Mouse (Mus musculus): Measurements from ENCODE around the gene Smad5.

Gene Smad5

GRCm38 (mm10) chr13:56753192-56753951 is 50.6 kb downstream of the Smad5 start, which contains the start of gene Gm45623:
Gene Gm45623, minus strand, starts transcription at chr13:56753827.
- DNase-seq (ENCODE audit: low read depth, low spot score): no peak

GRCm38 (mm10) chr13:56755871-56756270 is 53.1 kb downstream of the Smad5 start:
- no peak for DNase-seq (ENCODE audit: low read depth, low spot score)

GRCm38 (mm10) chr13:56757201-56757600 is 54.4 kb downstream of the Smad5 start:
- DNase-seq (ENCODE audit: low read depth, low spot score): no peak

GRCm38 (mm10) chr13:56758492-56758891 is 55.7 kb downstream of the Smad5 start:
- peak; percentile 75 for DNase-seq (ENCODE audit: low read depth, low spot score)

GRCm38 (mm10) chr13:56762446-56763229 is 59.8 kb downstream of the Smad5 start:
- no peak for DNase-seq (ENCODE audit: low read depth, low spot score)

GRCm38 (mm10) chr13:56765284-56766032 is 62.6 kb downstream of the Smad5 start:
- no peak for DNase-seq (ENCODE audit: low read depth, low spot score)

- no peak for DNase-seq (ENCODE audit: low read depth, low spot score)
Measured at GRCm38 (mm10) chr13:56766211-56766610, 63.4 kb downstream of the Smad5 start.

- DNase-seq (ENCODE audit: low read depth, low spot score): no peak
Measured at GRCm38 (mm10) chr13:56769431-56769830, 66.6 kb downstream of the Smad5 start.

- no peak for DNase-seq (ENCODE audit: low read depth, low spot score)
Measured at GRCm38 (mm10) chr13:56770136-56770578, 67.3 kb downstream of the Smad5 start.

GRCm38 (mm10) chr13:56770786-56771185 is 68.0 kb downstream of the Smad5 start:
- DNase-seq (ENCODE audit: low read depth, low spot score): no peak

- no peak for DNase-seq (ENCODE audit: low read depth, low spot score)
Measured at GRCm38 (mm10) chr13:56772592-56772991, 69.8 kb downstream of the Smad5 start.

GRCm38 (mm10) chr13:56773262-56773870 is 70.6 kb downstream of the Smad5 start:
- no peak for DNase-seq (ENCODE audit: low read depth, low spot score)

- DNase-seq (ENCODE audit: low read depth, low spot score): no peak
Measured at GRCm38 (mm10) chr13:56774304-56774703, 71.5 kb downstream of the Smad5 start.

- DNase-seq (ENCODE audit: low read depth, low spot score): no peak
Measured at GRCm38 (mm10) chr13:56780746-56781469, 78.1 kb downstream of the Smad5 start.

GRCm38 (mm10) chr13:56781697-56782096 is 78.9 kb downstream of the Smad5 start:
- DNase-seq (ENCODE audit: low read depth, low spot score): no peak

- DNase-seq (ENCODE audit: low read depth, low spot score): no peak
Measured at GRCm38 (mm10) chr13:56782621-56783020, 79.8 kb downstream of the Smad5 start.

- no peak for DNase-seq (ENCODE audit: low read depth, low spot score)
Measured at GRCm38 (mm10) chr13:56790683-56791082, 87.9 kb downstream of the Smad5 start.
